Mouse (Mus musculus) layer of hippocampus, postnatal 14 days (tissue): ENCODE data around the gene Traf3ip2. TPM values are rescaled to one million over a fixed set of nuclear protein-coding genes. Genes with fewer than 3 reads are reported as not detected.

Experiments used
- DNase-seq, 2 experiments: peaks; one replicate each; pipeline ENCODE4 v3.0.0; 2021 to 2022; ENCODE audit warnings: low spot score in 2 of 2, mixed read lengths in 1 of 2
- total RNA-seq, 2 experiments: library from RNA; stranded (reverse); gene quantifications; 2 replicates each; pipeline ENCODE4 v1.2.3; 2021

Traf3ip2 gene
- total RNA-seq, 2 experiments from 2014 or later, result 3.6 to 4.3 TPM

DNA sequence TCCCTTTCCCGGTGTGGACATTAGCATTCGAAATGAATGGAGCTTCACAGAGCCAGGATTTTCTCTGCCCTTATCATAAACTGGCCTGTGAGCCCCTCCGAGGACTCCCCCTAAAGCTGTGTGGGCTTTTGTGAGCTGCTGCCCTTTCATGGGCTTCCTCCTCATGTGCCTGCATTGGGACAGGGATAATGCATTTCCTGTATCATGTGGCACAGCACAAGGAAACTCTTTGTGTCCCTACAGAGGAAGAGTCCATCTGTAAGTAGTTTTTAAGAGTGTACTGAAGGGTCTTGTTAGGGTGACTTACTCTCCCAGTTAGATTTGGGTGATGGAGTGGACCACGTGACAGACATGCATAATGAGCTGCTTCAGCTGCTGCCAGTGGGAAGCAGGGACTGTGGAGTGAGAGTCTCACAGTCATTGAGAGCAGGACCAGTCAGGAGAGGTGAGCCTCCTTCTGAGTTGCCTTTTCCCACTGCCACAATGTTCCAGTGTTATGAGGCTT is 59.9 kb downstream of the Traf3ip2 start:
- DNase-seq, result peak in 1 of 2 experiments; percentile 66

DNA sequence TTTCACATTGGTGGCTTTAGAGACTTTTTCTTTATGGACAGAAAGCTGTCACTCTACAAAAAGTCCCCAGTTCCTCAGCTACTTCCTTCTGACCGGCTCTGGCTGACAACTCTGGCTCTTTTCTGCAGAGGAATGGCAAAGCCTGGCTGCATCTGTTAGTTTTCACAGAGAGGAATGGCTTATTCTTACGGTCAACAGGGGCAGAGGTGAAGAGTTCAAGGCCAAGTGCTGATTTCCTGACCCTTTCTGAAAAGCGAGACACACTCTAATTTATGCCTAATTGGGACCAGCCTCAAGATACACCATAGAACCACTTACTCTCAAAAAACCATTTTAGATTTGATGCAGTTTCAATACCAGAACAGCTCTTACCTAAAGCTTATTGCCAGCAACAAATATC is 61.4 kb downstream of the Traf3ip2 start:
- no peak for DNase-seq

DNA sequence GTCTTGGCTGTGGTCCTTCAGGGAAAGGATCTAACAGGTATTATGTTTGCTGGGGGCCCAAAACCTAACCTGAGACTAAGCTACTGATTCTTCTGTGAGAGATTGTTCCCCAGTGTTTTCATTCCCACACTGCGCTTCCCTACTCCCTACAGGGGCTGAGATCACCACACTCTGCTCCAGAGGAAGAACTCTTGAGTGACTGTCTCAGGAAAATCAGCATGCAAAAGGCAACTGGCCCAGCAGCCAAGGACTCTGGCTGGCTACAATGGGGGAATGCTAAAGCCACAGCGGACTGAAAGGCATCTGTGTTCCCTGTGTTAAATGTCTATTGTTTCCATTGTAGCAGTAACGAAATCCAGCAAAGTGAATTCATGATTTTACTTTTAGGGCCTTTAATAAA is 62.0 kb downstream of the Traf3ip2 start:
- DNase-seq, result peak in 1 of 2 experiments; percentile 49

DNA sequence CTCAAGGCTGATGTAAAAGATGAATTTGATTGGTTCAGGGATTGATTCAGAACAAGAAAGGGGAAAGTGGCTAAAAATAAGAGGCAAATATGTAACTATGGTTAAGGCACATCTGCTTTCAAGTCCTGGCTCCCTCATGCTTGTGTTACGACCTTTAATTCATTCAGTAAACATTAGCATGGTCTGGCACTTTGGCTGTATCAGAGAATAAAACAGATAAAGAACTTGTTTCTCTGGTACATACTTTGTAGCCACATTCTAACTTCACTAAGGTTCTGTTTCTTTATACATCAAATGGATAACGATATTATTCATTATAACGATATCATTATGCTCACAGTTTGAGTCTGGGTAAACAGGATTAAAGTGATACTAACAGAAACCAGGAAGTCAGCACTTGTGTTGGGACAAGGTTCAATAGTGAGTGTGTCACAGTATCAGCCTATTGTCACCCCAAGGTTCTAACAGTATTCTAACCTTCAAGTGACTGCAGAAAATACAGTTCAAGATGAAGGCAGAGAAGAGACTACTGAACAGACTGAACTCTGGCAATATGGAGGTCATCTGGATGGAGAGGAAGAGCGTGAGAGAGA is 65.6 kb downstream of the Traf3ip2 start:
- no peak for DNase-seq

DNA sequence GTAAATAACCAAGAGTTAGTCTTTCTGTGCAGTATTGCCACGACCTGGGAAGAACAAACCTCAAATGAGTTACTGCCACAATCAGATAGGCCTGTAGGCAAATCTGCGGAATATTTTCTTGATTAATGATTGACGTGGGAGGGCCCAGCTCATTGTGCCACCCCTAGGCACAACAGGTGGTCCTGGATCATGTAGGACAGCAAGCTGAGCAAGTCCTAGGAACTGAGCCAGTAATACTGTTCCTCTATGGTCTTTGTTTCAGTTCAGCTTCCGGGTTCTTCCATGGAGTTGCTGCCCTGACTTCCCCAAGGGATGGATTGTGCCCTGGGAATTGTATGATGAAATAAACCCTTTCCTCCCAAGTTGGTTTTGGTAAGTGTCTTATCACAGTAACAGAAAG is 68.3 kb downstream of the Traf3ip2 start:
- no peak for DNase-seq

DNA sequence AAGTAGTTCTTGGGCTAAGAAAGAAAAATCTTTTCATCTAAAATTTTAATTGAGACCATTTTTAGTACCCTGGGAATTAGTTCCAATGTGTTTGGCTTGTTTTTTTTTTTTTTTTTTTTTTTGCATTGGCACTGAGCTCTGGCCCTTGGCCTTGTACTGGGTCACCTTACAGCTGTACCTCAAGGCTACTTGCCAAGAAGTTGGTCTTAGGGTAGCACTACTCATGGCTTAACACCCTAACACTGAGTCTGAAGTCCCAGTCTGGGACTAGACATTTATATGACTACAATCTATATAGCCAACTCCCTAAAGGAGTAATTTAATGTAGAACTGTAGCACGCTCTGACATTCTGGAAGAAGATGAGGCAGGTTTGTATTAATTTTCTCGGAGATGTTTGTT is 69.8 kb downstream of the Traf3ip2 start:
- no peak for DNase-seq

DNA sequence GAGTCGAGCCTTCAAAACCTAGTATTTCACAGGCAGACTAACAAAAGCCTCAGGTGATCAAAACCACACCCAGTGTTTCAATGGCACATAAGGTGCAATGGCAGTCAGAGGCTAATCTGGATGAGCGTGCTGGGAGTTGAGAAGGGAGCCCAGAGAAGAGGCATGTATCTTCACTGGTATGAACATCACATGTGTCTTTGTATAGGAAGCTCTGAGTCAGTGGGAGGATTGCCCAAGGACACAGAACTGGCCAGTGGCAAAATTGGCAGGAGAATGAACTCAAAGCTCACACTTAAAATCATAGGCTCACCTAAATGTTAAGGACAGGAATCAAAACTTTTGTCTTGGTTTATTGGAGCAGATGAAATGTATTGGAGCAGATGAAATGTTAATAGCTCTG is 70.7 kb downstream of the Traf3ip2 start:
- DNase-seq, result no peak

DNA sequence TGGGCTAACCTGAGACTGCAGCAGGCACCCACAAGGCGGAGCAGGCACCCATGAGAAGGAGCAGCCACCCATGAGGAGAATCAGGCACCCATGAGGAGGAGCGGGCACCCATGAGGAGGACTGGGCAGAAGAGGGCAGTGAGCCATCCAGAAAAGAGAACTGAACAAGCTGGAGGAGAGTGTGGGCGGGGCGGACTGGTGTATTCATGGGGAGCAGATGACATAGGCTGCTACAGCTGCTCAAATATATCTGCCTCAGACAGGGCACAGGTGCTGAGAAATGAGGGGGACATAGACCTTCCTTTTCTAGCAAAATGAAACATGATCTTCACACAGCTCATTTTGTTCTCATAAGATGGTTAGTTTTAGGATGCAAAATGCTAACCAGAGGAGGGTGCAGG is 74.1 kb downstream of the Traf3ip2 start:
- no peak for DNase-seq

DNA sequence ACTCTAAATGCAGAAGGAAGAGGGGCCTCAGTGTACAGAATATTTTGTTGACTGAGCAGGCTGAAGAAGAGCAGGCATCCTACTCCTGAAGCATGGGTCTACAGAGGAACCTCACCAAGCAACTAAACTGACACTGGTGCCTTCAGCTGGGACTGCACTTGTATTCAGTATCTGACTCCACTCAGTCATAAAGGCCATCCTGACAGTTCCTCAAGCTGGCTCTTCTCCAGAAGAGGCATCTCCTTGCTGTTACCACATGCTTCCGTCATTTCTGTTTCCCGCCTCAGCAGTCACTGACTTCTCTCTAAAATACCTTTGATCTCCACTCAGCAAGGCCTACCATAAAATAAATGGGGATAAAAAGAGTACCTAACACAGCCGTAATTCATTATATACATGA is 75.1 kb downstream of the Traf3ip2 start:
- no peak for DNase-seq

DNA sequence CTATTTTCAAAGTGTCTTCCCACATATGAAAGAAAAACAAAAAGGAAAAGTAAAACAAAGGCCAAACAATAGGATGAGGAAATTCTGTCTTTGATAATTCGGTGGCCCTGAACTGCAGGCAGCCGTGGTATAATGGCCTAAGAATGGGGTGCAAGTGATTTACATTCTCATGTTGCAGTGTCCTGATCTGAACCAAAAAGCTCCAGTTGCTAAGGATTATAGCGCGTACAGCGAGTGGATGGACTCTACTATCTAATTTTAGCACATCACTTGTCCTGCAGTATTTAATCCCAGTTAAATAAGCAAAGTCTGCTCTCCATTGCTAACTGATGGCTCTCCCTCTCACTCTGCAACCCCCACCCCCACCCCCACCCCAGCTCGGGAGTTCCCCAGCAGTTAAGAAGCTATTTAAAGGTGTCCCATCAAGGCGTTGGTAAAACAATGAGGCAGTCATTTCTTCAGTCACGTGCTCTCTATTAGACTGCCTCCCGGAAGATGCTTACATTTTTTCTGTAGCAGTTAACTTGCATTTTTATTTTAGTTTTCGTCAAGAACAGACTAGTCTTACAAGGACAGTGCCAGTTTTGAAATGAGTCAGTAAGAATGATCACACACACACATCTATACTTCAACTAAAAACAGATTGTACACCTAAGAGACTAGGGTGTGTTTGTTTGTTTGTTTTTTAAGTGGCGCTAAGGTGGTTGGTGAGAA is 78.8 kb downstream of the Traf3ip2 start:
- DNase-seq, result no peak

DNA sequence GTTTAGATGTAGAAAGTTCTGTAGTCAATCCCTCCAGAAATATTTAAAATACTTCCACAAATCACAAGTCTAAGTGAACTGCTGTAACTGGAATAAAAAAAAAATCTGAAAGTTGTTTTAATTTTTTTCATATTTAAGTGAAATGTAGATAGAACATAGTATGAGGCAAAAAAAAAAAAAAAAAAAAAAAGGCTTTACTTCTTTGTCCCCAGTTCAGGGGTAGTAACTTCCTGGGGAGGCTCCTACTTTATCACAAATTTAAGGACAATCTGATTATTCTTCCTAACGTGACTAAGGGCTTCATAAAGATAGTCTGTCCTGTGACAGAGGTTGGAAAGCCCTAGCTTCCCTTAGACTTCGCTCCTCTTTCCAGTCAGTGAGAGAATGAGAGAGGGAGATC is 79.4 kb downstream of the Traf3ip2 start:
- DNase-seq, result no peak

Other genes with a start within 250 kb of the Traf3ip2 start
- 100 to 1,000 TPM; 260 to 261 TPM for gene Fyn, start 244.1 kb upstream of the Traf3ip2 start, total RNA-seq
- 10 to 100 TPM; 60.3 to 61.9 TPM for gene Rev3l, start 119.2 kb downstream of the Traf3ip2 start, total RNA-seq